Mouse (Mus musculus): ENCODE measurements at regions not wholly inside any gene's neighbourhood (a gene's known extent, or its start where the extent isn't known, plus 50 kb on each side); places are given as distances from the start of the nearest gene placed in this dataset.

- no peak for DNase-seq
Observed at GRCm38 (mm10) chr15:11774717-11775116, 132.4 kb downstream of the Npr3 start.

- DNase-seq: no peak
Observed at GRCm38 (mm10) chr15:11770596-11770995, 136.5 kb downstream of the Npr3 start.

GRCm38 (mm10) chr15:11757963-11758362, 149.1 kb downstream of the Npr3 start:
- no peak for DNase-seq

- no peak for DNase-seq
Observed at GRCm38 (mm10) chr15:11756786-11757185, 150.3 kb downstream of the Npr3 start.

- DNase-seq: peak; percentile 58 to 66
Observed at GRCm38 (mm10) chr15:11753216-11753615, 153.9 kb downstream of the Npr3 start.

GRCm38 (mm10) chr15:11750893-11751292, 156.2 kb downstream of the Npr3 start:
- no peak for DNase-seq

GRCm38 (mm10) chr15:11749509-11749908, 157.6 kb downstream of the Npr3 start:
- no peak for DNase-seq

- no peak for DNase-seq
Observed at GRCm38 (mm10) chr15:11748306-11748705, 158.8 kb downstream of the Npr3 start.

GRCm38 (mm10) chr15:11746754-11747153, 160.3 kb downstream of the Npr3 start:
- no peak for DNase-seq

- no peak for DNase-seq
Observed at GRCm38 (mm10) chr15:11745629-11746372, 161.3 kb downstream of the Npr3 start.

- no peak for DNase-seq
Observed at GRCm38 (mm10) chr15:11744903-11745302, 162.2 kb downstream of the Npr3 start.

- no peak for DNase-seq
Observed at GRCm38 (mm10) chr15:11744296-11744695, 162.8 kb downstream of the Npr3 start.

- DNase-seq: no peak
Observed at GRCm38 (mm10) chr15:11742820-11743219, 164.3 kb downstream of the Npr3 start.

GRCm38 (mm10) chr15:11742346-11742729, 164.7 kb downstream of the Npr3 start:
- DNase-seq: no peak

GRCm38 (mm10) chr15:11741598-11742345, 165.3 kb downstream of the Npr3 start:
- no peak for DNase-seq

- DNase-seq: peak; percentile 1 to 21
Observed at GRCm38 (mm10) chr15:11737436-11738000, 169.6 kb downstream of the Npr3 start.

GRCm38 (mm10) chr15:11734639-11735265, 172.3 kb downstream of the Npr3 start:
- no peak for DNase-seq

- DNase-seq: no peak
Observed at GRCm38 (mm10) chr15:11729381-11729780, 177.7 kb downstream of the Npr3 start.

GRCm38 (mm10) chr15:11725620-11726530, 181.2 kb downstream of the Npr3 start:
- DNase-seq: no peak

GRCm38 (mm10) chr15:11720645-11721044, 186.4 kb downstream of the Npr3 start:
- DNase-seq: no peak

GRCm38 (mm10) chr15:11716168-11716842, 190.8 kb downstream of the Npr3 start:
- no peak for DNase-seq

Measured in adrenal gland, postnatal 36 days (tissue).